Mouse (Mus musculus) left cerebral cortex, adult 18-20 months (tissue): ENCODE data around the gene Rsph4a. TPM values are rescaled to one million over a fixed set of nuclear protein-coding genes. Genes with fewer than 3 reads are reported as not detected.
"Not testable (repeated sequence)": the region's sequence is repeated elsewhere in the genome, so short reads cannot be mapped to it uniquely, and the experiment has no call there.

ENCODE experiments used
- DNase-seq, 2 experiments: peaks; one replicate each; pipeline ENCODE4 v3.0.0; 2021 to 2022; ENCODE audit warnings: low spot score in 2 of 2, mixed read lengths in 1 of 2
- long read RNA-seq, 2 experiments: library from polyadenylated mRNA; stranded (forward); transcript quantifications; one replicate each; pipeline ENCODE4 v2.0.0; 2021
- total RNA-seq, 2 experiments: library from RNA; stranded (reverse); gene quantifications; 2 replicates each; pipeline ENCODE4 v1.2.3; 2021

The Rsph4a gene
- 1 to 10 TPM; 2.2 to 3.2 TPM for total RNA-seq
- long read RNA-seq, experiment 1, result 0 reads
- long read RNA-seq, experiment 2, partial matches to known transcripts, result 1 of 1 reads
- long read RNA-seq, experiment 2, other reads (novel, unspliced or antisense), result 0 of 1 reads

DNA sequence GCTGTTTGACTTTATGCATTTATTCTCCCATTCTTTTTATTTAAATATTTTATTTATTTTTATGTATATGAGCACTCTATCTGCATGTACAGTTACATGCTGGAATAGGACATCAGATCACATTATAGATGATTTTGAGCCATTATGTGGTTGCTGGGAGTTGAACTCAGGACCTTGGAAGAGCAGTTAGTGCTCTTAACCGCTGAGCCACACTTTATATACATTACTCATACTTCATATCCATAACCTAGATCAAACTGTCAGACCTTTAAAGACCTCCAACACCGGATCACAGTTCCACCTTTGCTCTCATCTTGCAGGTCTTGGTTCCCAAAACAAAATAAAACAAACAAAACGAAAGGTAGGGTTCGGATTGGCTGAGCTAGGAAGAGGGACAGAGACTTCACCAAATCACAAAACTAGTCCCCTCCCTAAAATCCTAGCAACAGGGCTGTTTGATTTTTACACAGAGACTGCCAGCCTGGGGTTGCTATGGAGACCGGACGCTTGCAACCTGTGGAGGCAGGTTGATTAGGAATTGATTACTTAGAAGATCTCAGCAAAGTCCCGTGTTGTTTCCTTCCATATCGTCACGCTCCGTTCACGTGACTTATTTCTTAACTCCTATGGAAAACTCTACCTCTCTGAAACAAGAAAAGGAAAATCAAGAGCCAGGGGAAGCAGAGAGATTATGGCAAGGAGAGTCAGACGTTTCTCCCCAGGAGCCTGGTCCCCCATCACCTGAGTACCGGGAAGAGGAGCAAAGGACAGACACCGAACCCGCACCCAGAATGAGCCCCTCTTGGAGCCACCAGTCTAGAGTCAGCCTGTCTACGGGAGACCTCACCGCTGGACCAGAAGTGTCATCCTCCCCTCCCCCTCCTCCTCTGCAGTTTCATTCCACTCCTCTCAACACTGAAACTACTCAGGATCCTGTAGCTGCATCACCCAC is at the start of gene Rsph4a:
TSS of gene Rsph4a (plus strand) at position 582 of the 952 bp plus-strand sequence.
- DNase-seq, result peak; percentile 45 to 58

DNA sequence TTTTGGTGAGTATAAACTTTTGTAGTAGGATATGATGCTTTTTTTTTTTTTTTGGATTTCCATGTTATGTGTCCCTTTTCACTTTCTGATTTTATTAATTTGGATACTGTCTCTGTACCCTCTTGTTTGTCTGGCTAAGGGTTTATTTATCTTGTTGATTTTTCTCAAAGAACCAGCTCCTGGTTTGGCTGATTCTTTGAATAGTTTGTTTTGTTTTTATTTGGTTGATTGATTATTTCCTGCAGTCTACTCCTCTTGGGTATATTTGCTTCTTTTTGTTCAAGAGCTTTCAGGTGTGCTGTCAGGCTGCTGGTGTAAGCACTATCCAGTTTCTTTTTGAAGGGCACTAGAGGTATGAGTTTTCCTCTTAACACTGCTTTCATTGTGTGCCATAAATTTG is 47.5 kb upstream of the Rsph4a start, which contains the start of gene Sult3a1:
TSS of gene Sult3a1 (plus strand) at position 301 of the 400 bp plus-strand sequence.
- DNase-seq, result no peak

DNA sequence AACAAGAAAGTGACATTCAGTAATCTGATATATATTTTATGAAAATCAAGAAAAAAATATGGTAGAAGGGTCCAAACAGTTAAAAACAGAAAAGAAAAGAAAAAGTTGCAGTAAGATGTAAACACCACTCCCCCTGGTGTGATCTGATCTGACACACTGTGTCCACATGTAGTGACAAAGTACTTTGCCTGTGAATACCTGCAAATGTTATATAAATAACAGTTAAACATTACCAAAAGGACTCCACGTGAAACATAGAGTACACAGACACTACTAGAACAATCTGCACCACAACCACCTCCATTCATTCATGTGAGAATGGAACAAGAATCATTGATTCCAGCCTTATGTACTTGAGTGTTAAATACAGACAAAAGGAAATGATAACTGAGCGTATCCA is 38.9 kb upstream of the Rsph4a start:
- no peak for DNase-seq

DNA sequence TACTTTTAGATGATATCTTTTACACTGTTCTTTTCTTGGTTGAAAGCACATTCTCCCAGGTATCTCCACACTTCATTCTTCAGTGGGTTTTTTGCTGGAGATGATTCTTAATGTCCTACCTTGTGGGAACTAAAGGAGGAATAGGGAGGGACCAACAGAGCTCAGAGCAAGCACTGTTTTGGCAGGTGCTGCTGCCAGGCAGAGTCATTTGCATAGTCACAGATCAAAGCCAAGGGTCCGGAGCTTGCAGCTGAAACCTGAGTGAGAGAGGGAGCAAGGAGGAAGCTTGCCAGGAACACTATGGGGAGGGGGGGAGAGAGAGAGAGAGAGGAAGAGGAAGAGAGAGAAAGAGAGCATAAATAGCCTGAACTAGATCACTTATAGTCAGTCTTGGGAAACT is 34.5 kb upstream of the Rsph4a start:
- DNase-seq, result no peak

DNA sequence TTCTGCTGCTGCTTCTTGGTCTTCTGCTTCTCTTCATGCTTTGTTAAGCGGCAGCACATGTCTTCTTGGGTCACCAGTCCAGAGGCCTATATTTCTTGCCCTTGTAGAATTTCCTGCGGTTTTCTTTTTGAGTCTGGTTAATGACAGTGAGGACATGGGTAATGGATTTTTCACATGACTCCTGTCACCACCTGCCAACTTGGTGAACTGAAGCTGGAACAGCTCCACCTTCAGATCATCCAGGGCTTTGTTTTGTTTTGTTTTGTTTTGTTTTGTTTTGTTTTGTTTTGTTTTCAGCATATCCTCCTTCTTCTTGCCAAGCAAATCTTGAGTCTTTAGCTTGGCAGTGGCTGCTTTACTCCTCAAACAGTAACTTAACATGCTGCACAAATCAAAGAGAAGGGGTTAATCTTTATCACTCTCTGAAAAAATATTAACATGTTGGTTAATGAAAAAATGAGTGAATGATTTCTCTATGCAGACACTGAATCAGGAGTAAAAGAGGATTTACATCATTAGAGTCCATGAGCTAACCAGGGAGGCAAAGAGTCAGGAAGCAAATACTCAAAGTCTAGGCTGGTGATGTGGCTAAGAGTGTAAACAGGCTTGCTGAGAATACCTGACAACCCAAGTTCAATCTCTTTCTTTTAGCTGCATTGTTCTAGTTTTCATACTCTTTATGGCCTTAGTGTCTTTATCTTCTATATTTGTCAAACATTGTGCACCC is 32.1 kb upstream of the Rsph4a start:
- DNase-seq, result no peak

DNA sequence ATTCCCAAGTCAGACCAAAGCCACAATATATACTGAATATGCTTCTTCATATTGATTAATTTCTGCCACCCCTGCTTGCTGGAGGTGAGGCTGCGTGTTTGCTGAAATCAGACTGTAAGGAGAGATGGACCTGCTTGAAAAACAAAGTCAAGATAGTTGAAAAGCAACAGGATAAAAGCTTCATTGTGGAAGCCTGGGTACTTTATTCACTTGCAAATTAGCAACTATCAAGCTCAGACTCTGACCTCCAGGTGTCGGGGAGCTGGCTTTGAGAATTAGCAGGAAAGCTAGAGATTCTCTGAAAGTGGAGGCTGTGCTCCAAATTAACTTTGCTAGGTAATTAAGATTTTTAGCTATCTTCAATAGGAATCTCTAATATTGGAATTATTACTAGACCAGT is 22.5 kb upstream of the Rsph4a start:
- not testable (repeated sequence) for DNase-seq

DNA sequence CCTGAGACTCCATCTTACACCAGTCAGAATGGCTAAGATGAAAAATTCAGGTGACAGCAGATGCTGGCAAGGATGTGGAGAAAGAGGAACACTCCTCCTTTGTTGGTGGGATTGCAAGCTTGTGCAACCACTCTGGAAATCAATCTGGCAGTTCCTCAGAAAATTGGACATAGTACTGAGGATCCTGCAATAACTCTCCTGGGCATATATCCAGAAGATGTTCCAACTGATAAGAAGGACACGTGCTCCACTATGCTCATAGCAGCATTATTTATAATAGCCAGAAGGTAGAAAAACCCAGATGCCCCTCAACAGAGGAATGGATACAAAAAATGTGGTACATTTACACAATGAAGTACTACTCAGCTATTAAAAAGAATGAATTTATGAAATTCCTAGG is 3.4 kb upstream of the Rsph4a start:
- not testable (repeated sequence) for DNase-seq

DNA sequence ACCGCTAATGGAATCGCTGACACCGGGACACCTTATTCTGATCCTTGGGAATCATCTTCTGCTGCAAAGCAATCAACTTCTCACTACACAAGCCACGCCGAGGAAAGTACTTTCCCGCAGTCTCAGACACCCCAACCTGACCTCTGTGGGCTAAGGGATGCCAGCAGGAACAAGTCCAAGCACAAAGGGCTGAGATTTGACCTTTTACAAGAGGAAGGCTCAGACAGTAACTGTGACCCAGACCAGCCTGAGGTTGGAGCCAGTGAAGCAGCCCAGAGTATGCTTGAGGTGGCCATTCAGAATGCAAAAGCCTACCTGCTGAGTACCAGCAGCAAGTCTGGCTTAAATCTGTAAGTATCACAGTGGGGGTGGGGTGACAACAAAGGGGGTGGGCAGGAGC is 578 bp downstream of the Rsph4a start:
- no peak for DNase-seq

DNA sequence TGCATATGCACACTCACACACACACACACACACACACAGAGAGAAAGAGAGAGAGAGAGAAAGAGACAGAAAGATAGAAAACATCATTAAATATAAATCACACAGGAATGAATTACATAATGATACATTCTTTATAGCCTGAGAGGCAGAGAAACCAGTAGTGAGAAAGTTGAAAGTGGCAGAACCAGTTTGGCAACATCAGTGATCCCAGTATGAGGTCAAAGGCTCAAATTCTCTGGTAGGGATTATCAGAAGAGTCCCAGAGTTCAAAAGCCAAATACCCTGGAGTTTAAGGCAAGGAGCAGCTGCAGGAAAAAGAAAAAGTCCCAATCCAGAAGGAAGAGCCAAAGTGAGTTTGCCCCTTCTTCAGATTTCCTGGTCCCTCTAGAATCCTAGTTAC is 35.8 kb downstream of the Rsph4a start:
- DNase-seq, result no peak

DNA sequence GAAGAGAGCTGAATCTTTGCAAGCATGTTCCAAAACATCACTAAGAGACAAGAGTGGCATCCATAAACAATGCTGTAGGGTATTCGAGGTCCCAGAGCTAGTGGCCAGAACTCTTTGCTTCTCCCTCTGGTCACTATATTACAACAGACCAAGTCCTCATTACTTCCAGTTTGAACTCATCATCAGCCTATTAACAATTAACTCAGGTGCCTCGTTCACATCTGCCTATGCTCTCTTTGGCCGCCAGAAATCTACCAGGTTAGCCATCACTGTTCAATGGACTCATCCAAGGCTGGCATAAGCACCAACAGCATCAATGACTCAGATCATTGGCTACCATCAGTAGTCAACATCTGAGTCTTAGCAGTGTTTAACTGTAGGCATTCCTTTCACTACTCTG is 40.5 kb downstream of the Rsph4a start:
- no peak for DNase-seq

DNA sequence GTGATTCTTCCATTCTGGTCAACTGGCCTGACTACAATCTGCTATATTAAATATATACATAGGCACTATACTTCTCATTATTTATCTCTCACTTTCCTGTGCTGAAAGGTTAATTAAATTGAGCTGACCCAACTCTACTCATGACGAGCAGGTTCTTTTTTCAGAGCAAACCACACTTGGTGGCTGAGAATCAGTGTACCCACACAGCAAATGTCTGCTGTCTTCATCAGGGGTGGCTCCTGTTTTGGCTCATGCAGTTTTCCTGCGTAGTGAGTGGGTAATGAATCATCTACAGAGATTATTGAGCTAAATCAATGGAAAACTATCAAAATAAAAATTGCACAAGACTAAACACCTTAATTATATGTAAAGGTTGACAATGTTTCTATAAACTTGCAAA is 41.4 kb downstream of the Rsph4a start:
- DNase-seq, result no peak

DNA sequence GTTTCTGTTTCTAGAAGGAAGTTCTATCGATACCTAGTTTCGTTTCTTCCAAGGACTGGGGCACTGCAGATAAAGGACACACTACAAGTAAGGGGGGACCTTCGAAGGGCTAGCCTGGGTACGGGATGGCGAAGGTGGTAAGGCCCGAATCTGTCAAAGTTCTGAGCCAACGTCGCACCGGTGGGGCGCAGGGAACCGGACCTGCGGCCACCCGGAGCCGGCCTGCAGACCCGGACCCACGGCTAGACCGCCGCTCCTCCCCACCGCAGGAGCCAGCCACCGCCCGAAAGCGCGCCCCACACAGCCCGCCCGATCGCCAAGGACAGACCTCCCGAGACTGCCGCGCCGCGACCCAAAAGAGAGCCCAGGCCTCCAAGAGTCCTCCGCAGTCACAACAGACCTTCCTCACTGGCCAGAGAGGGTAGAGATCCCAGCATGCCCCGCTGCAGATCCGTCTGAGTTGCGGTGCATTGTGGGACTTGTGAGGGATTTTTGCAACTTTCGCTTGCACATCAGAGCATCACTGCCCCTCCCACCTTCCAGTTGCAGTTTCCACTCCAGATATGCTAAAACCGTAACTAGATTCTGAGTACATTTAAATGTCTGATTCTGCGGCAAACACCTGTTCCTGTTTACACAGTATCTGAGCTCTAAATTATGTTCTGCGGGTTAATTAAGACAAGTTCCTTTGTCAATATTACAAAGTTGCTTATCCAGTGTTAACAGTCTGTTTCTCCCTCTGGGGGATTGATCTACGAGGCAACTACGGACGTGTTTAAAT is 46.1 kb downstream of the Rsph4a start, which contains the start of gene Zup1:
TSS of gene Zup1 (minus strand) at position 467 of the 781 bp plus-strand sequence.
- peak; percentile 82 to 89 for DNase-seq

DNA sequence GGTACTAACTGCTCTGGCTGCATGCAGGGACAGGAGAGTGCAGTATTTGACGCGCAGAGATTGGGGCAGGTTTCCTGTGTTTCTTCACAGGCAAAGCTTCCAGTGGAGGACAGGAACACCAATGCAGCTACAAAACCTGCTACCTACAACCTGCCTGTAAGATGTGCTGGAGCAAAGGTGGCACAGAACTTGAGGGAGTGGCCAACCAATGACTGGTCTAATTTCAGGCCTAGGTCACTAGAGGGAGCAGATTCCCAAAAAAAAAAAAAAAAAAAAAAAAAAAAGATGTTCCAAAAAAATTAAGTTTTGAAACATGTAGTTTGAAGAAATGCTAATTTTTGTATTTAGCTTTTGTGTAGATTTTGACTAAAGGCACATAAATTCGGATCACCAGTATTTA is 47.6 kb downstream of the Rsph4a start:
- no peak for DNase-seq

Other genes starting within 250 kb of the Rsph4a start
- gene Sult3a2, start 118.4 kb upstream of the Rsph4a start, total RNA-seq, result 1 to 10 TPM; 1.5 TPM
- not detected for gene Sult3a1, start 47.4 kb upstream of the Rsph4a start, total RNA-seq
- 10 to 100 TPM; 16.7 to 17.4 TPM for gene Zup1, start 46.2 kb downstream of the Rsph4a start, total RNA-seq
- 100 to 1,000 TPM in 1 of 2 experiments, 10 to 100 TPM in 1; 99.0 to 111 TPM for gene Rwdd1, start 114.5 kb downstream of the Rsph4a start, total RNA-seq
- under 1 TPM in 1 of 2 experiments, not detected in 1; 0.40 TPM for gene Trappc3l, start 132.5 kb downstream of the Rsph4a start, total RNA-seq
- not detected for gene Calhm4, start 139.2 kb downstream of the Rsph4a start, total RNA-seq
- gene Calhm5, start 191.4 kb downstream of the Rsph4a start, total RNA-seq, result 1 to 10 TPM; 2.8 to 3.1 TPM
- gene Calhm6, start 222.9 kb downstream of the Rsph4a start, total RNA-seq, result under 1 TPM; 0.52 to 0.56 TPM